Mouse (Mus musculus) MEL (cell line): ENCODE data around the gene Gm37240. TPM values are rescaled to one million over a fixed set of nuclear protein-coding genes. Genes with fewer than 3 reads are reported as not detected.

Experiments used
- DNase-seq: peaks from one replicate; pipeline ENCODE4 v3.0.0; 2011; ENCODE audit warnings: low read depth, low spot score
- H3K27ac ChIP-seq: 2 replicates; pipeline ENCODE4 v1.5.1; 2012; ENCODE audit warnings: low read depth, mild to moderate bottlenecking, control low read depth, low read length, moderate library complexity; ENCODE audit not compliant: control insufficient read depth
- H3K27me3 ChIP-seq, 2 experiments: fragments of 150-350 bp in 1 of 2; sonication (generic) in 1 of 2; 2 replicates each; pipeline ENCODE4 v1.6.1; 2012; ENCODE audit warnings: low read length in 2 of 2, mild to moderate bottlenecking in 2 of 2, improper control_type of control experiment in 1 of 2, moderate library complexity in 1 of 2; ENCODE audit not compliant: insufficient read depth in 2 of 2, control insufficient read depth in 1 of 2
- H3K36me3 ChIP-seq, 2 experiments: 2 replicates each; pipeline ENCODE4 v1.6.1; 2012 to 2014; ENCODE audit warnings: low read length in 2 of 2, improper control_type of control experiment in 1 of 2, inconsistent platforms in 1 of 2, mild to moderate bottlenecking in 1 of 2; ENCODE audit not compliant: insufficient read depth in 2 of 2, control insufficient read depth in 1 of 2
- H3K4me1 ChIP-seq, 2 experiments: fragments of 150-350 bp in 1 of 2; sonication (generic) in 1 of 2; 2 replicates each; pipeline ENCODE4 v1.6.1; 2012; ENCODE audit warnings: low read length in 2 of 2, improper control_type of control experiment in 1 of 2, mild to moderate bottlenecking in 1 of 2; ENCODE audit not compliant: insufficient read depth in 2 of 2, control insufficient read depth in 1 of 2
- H3K4me3 ChIP-seq, 2 experiments: fragments of 150-350 bp in 1 of 2; sonication (generic) in 1 of 2; 2 replicates each; pipeline ENCODE4 v1.5.1; 2012; ENCODE audit warnings: low read depth in 2 of 2, low read length in 2 of 2, mild to moderate bottlenecking in 2 of 2, moderate library complexity in 2 of 2, control low read depth in 1 of 2, improper control_type of control experiment in 1 of 2; ENCODE audit not compliant: control insufficient read depth in 1 of 2, insufficient read depth in 1 of 2
- H3K79me2 ChIP-seq: 2 replicates; pipeline ENCODE4 v1.6.1; 2012; ENCODE audit warnings: mild to moderate bottlenecking, low read length, moderate library complexity; ENCODE audit not compliant: control insufficient read depth, poor library complexity, insufficient read depth
- H3K9ac ChIP-seq: 2 replicates; pipeline ENCODE4 v1.6.1; 2012; ENCODE audit warnings: low read depth, mild to moderate bottlenecking, control low read depth, low read length, moderate library complexity; ENCODE audit not compliant: control insufficient read depth, poor library complexity, severe bottlenecking
- H3K9me3 ChIP-seq: fragments of 150-350 bp; sonication (generic); replicated peaks from 2 replicates; pipeline ENCODE4 v1.6.1; 2012; ENCODE audit warnings: mild to moderate bottlenecking, low read length, improper control_type of control experiment, moderate library complexity; ENCODE audit not compliant: insufficient read depth
- CHD1 ChIP-seq: IDR thresholded peaks from 2 replicates; pipeline ENCODE4 v1.6.1; 2012; ENCODE audit warnings: low read depth, mild to moderate bottlenecking, inconsistent platforms, low read length, improper control_type of control experiment
- CHD2 ChIP-seq: IDR thresholded peaks from 2 replicates; pipeline ENCODE4 v1.6.1; 2011; ENCODE audit warnings: low read length, improper control_type of control experiment
- ETS1 ChIP-seq: IDR thresholded peaks from 2 replicates; pipeline ENCODE4 v1.6.1; 2012; ENCODE audit warnings: low read depth, mild to moderate bottlenecking, inconsistent platforms, low read length, improper control_type of control experiment, moderate library complexity
- HCFC1 ChIP-seq: IDR thresholded peaks from 2 replicates; pipeline ENCODE4 v1.6.1; 2012; ENCODE audit warnings: low read depth, mild to moderate bottlenecking, inconsistent platforms, low read length, improper control_type of control experiment, moderate library complexity
- JUND ChIP-seq: IDR thresholded peaks from 2 replicates; pipeline ENCODE4 v1.6.1; 2011; ENCODE audit warnings: low read depth, mild to moderate bottlenecking, improper control_type of control experiment, low read length
- MAFK ChIP-seq: IDR thresholded peaks from 2 replicates; pipeline ENCODE4 v1.6.1; 2011; ENCODE audit warnings: low read depth, mild to moderate bottlenecking, low read length, improper control_type of control experiment, borderline replicate concordance
- MAX ChIP-seq: IDR thresholded peaks from 2 replicates; pipeline ENCODE4 v1.6.1; 2011; ENCODE audit warnings: low read length, improper control_type of control experiment
- MEF2A ChIP-seq: IDR thresholded peaks from 2 replicates; pipeline ENCODE4 v1.6.1; 2014; ENCODE audit warnings: low read depth, mild to moderate bottlenecking, inconsistent platforms, low read length, improper control_type of control experiment; ENCODE audit not compliant: poor library complexity, insufficient replicate concordance, severe bottlenecking; ENCODE audit errors: extremely low read depth
- MYB ChIP-seq: IDR thresholded peaks from 2 replicates; pipeline ENCODE4 v1.6.1; 2011; ENCODE audit warnings: mild to moderate bottlenecking, low read depth, low read length, improper control_type of control experiment
- NELFE ChIP-seq: IDR thresholded peaks from 2 replicates; pipeline ENCODE4 v1.6.1; 2011; ENCODE audit warnings: low read depth, low read length, improper control_type of control experiment
- NRF1 ChIP-seq: IDR thresholded peaks from 2 replicates; pipeline ENCODE4 v1.6.1; 2014; ENCODE audit warnings: low read depth, mild to moderate bottlenecking, inconsistent platforms, low read length, improper control_type of control experiment, moderate library complexity; ENCODE audit not compliant: poor library complexity, insufficient read depth, severe bottlenecking
- POLR2AphosphoS5 ChIP-seq: IDR thresholded peaks from 2 replicates; pipeline ENCODE4 v1.6.1; 2012; ENCODE audit warnings: low read depth, borderline replicate concordance, mild to moderate bottlenecking, inconsistent platforms, low read length, moderate library complexity, mixed read lengths
- RCOR1 ChIP-seq: IDR thresholded peaks from 2 replicates; pipeline ENCODE4 v1.6.1; 2012; ENCODE audit warnings: low read depth, mild to moderate bottlenecking, inconsistent platforms, low read length, improper control_type of control experiment
- SIN3A ChIP-seq: IDR thresholded peaks from 2 replicates; pipeline ENCODE4 v1.6.1; 2012; ENCODE audit warnings: low read length, improper control_type of control experiment, inconsistent platforms
- UBTF ChIP-seq: IDR thresholded peaks from 2 replicates; pipeline ENCODE4 v1.6.1; 2012; ENCODE audit warnings: low read depth, mild to moderate bottlenecking, inconsistent platforms, low read length, improper control_type of control experiment, moderate library complexity, borderline replicate concordance; ENCODE audit not compliant: insufficient read depth
- USF1 ChIP-seq: IDR thresholded peaks from 2 replicates; pipeline ENCODE4 v1.6.1; 2014; ENCODE audit warnings: low read depth, mild to moderate bottlenecking, inconsistent platforms, low read length, improper control_type of control experiment, moderate library complexity
- USF2 ChIP-seq, 2 experiments: IDR thresholded peaks; 2 replicates each; pipeline ENCODE4 v1.6.1; 2011 to 2012; ENCODE audit warnings: improper control_type of control experiment in 2 of 2, low read length in 2 of 2, borderline replicate concordance in 1 of 2, inconsistent platforms in 1 of 2, low read depth in 1 of 2, mild to moderate bottlenecking in 1 of 2; ENCODE audit not compliant: insufficient read depth in 1 of 2
- ZMIZ1 ChIP-seq: IDR thresholded peaks from 2 replicates; pipeline ENCODE4 v1.6.1; 2012; ENCODE audit warnings: low read depth, mild to moderate bottlenecking, inconsistent platforms, low read length, improper control_type of control experiment, moderate library complexity
- ZNF384 ChIP-seq: IDR thresholded peaks from 2 replicates; pipeline ENCODE4 v1.6.1; 2012; ENCODE audit warnings: low read depth, mild to moderate bottlenecking, inconsistent platforms, low read length, improper control_type of control experiment
- polyA plus RNA-seq, 2 experiments: library from polyadenylated mRNA; stranded (reverse) in 1 of 2; unstranded in 1 of 2; fragments of >175 nt in 1 of 2; fragments of >200 nt in 1 of 2; gene quantifications; 2 replicates each; pipeline versions ENCODE4 v1.2.1 to v1.2.4; 2012; ENCODE audit warnings: low replicate concordance in 2 of 2, low read depth in 1 of 2; ENCODE audit not compliant: insufficient read length in 2 of 2, insufficient read depth in 1 of 2, missing spikeins in 1 of 2
- total RNA-seq: library from RNA; depleted of rRNA; stranded (reverse); fragments of 300-350 nt; gene quantifications from 2 replicates; pipeline ENCODE4 v1.2.3, GENCODE M21; 2012

Gm37240 gene
- total and polyA plus RNA-seq, 3 experiments = 0.04 TPM; not detected in 2

- no peak for DNase-seq
- H3K79me2 ChIP-seq = no peaks in the 10 kb centered on the region
- no peak overlapping the region for H3K27ac ChIP-seq
- no peak overlapping the region for H3K4me3 ChIP-seq
- H3K27me3 ChIP-seq = peaks cover 0 to 4% of the 10 kb centered on the region in 2 experiments; a peak in 2 of 4 replicates
- TF ChIP-seq ZNF384 (no peak), RCOR1 (no peak), NRF1 (no peak), UBTF (no peak), MYB (no peak), HCFC1 (no peak), USF2 (IDR thresholded peaks at IDR 0.05; ENCODE audit: borderline replicate concordance in 1 of 2, insufficient read depth in 1 of 2, low read depth in 1 of 2, low read length in 2 of 2) (no peak)
- H3K4me1 ChIP-seq = no peaks in the 10 kb centered on the region
- H3K9ac ChIP-seq = no peak overlapping the region
- no peaks in the 10 kb centered on the region for H3K9me3 ChIP-seq
- H3K36me3 ChIP-seq = no peaks in the 10 kb centered on the region
Measured at GRCm38 (mm10) chr3:85695056-85695455, 192.3 kb downstream of the Gm37240 start.

GRCm38 (mm10) chr3:85693013-85693412 lies 194.3 kb downstream of the Gm37240 start:
- no peak for DNase-seq
- H3K9me3 ChIP-seq = no peaks in the 10 kb centered on the region
- H3K9ac ChIP-seq = no peak overlapping the region
- H3K27me3 ChIP-seq = peaks cover 0 to 4% of the 10 kb centered on the region in 2 experiments; a peak in 3 of 4 replicates
- H3K36me3 ChIP-seq = no peaks in the 10 kb centered on the region
- TF ChIP-seq RCOR1 (no peak), JUND (no peak), POLR2AphosphoS5 (no peak), ETS1 (no peak), SIN3A (no peak), HCFC1 (no peak), NELFE (no peak), MAX (no peak), CHD1 (no peak), MEF2A (no peak), ZMIZ1 (no peak), MAFK (no peak), NRF1 (no peak), USF2 (IDR thresholded peaks at IDR 0.05; ENCODE audit: borderline replicate concordance in 1 of 2, insufficient read depth in 1 of 2, low read depth in 1 of 2, low read length in 2 of 2) (no peak), USF1 (no peak), CHD2 (no peak)
- no peaks in the 10 kb centered on the region for H3K79me2 ChIP-seq
- no peak overlapping the region for H3K4me3 ChIP-seq
- H3K4me1 ChIP-seq = no peaks in the 10 kb centered on the region
- no peak overlapping the region for H3K27ac ChIP-seq
